Mouse (Mus musculus) forebrain, embryonic 10.5 days (tissue): ENCODE data around the gene Fam110c. TPM values are rescaled to one million over a fixed set of nuclear protein-coding genes. Genes with fewer than 3 reads are reported as not detected.
A peak's percentile ranks its signal among the peaks of the same experiment; 100 is the strongest.
"Not testable (repeated sequence)": the region's sequence is repeated elsewhere in the genome, so short reads cannot be mapped to it uniquely, and the experiment has no call there.

Source experiments
- DNase-seq: peaks from one replicate; pipeline ENCODE4 v3.0.0-alpha.2; 2017; ENCODE audit warnings: low spot score; ENCODE audit errors: extremely low spot score
- H3K27ac ChIP-seq: fragments of 300-500 bp; sonication (generic); 2 replicates; pipeline ENCODE4 v1.5.1; 2016; ENCODE audit warnings: mild to moderate bottlenecking
- H3K27me3 ChIP-seq: fragments of 300-500 bp; sonication (generic); 2 replicates; pipeline ENCODE4 v1.6.1; 2016; ENCODE audit warnings: mild to moderate bottlenecking; ENCODE audit not compliant: poor library complexity, severe bottlenecking
- H3K36me3 ChIP-seq: fragments of 300-500 bp; sonication (generic); replicated peaks from 2 replicates; pipeline ENCODE4 v1.6.1; 2016; ENCODE audit warnings: mild to moderate bottlenecking, moderate library complexity
- H3K4me1 ChIP-seq: fragments of 300-500 bp; sonication (generic); 2 replicates; pipeline ENCODE4 v1.6.1; 2016
- H3K4me3 ChIP-seq: fragments of 300-500 bp; sonication (generic); 2 replicates; pipeline ENCODE4 v1.5.1; 2016; ENCODE audit warnings: mild to moderate bottlenecking, moderate library complexity
- H3K9me3 ChIP-seq: fragments of 300-500 bp; sonication (generic); 2 replicates; pipeline ENCODE4 v1.6.1; 2016; ENCODE audit warnings: mild to moderate bottlenecking, moderate library complexity
- WGBS: fragments of 180-500 bp; shearing (Covaris S2); methylation state at CpG from one replicate; pipeline ENCODE4 v1.1.7; 2016; 5-methylcytosine and 5-hydroxymethylcytosine counted together
- polyA plus RNA-seq: library from polyadenylated mRNA; unstranded; fragments of >200 nt; fragmentation: Nextera tagmentation; extraction: Ambion mirVana; gene quantifications from 2 replicates; pipeline ENCODE4 v1.2.1, GENCODE M21; 2016

Gene Fam110c
- 0.14 and 0.45 TPM in 2 replicates for polyA plus RNA-seq

DNA sequence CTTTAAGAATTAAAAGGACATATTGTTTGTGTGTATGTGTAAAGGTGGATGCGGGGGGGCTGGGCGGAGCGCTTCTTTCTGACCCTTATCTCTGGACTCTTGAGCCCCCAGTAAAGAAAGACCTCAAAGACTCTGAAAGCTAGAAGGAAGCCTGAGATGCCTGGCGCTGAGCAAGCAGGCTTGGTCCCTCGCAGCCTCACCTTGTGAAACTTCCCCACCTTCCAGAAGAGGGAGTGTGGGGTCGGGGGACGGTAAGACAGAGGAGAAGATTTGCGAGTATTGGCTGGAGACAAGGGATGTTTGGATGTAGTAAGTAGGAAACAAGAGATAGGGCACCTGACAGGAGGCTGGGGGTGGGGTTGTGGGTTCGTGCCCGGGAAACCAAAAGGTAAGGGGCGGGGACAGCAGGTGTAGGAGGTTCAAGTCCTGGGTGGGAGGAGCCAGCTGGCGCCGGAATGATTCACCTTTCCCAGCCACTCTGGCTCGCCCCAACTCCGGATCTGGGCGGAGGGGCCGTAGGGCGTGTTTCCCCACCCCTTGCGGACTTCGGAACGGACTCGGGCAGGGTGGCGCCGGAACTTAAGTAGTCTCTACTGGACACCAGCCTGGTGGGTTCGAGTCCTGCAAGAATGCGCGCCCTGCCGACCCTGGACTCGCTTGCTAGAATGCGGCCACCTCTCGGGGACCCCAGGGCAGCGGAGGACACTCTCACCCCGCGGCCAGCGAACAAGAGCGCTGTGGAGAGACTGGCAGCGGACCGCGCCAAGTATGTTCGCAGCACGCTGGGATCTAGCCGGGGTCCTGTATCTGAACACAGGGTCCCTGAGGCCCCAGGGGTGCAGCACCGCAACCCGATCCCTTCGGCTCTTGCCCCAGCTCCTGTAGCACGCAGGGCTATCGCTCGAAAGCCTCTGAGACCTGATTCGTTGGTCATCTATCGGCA lies at the start of gene Fam110c:
Gene Fam110c, plus strand, starts transcription at position 450 of the 943 bp plus-strand sequence.
- WGBS: 1% methylated on average over 50 of the region's 50 CpGs
- Histone ChIP-seq H3K27ac (0 out of 2 replicates have a peak within 1 kb of the TSS, but pooled peaks have one; percentile 30), H3K4me3 (peak within 1 kb of the TSS; percentile 60), H3K9me3 (no peaks in the 10 kb centered on the region), H3K4me1 (peaks cover 20% of the 10 kb centered on the region), H3K27me3 (peaks cover 54% of the 10 kb centered on the region), H3K36me3 (no peaks in the 10 kb centered on the region)
- peak; percentile 45 for DNase-seq

DNA sequence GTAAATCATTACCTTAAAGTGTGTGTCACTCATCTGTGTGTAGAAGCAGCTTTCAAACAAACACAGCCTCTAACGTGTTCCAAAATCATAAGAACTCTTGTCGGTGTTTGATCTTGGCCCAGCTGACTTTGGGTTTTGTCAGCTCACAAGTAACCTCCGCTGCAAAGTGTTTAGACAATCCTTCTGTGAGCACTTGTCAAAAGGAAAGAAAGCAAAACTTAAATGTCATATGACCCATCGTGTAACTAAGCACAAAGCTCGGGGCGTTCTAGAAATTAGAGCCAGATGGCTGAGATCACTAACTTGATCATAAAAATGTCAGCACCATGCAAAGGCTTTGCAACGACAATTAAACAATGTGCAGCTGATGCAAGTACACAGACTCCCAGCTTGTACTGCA lies 47.2 kb upstream of the Fam110c start:
- DNase-seq: no peak
- Histone ChIP-seq H3K4me3 (no peak overlapping the region), H3K36me3 (no peaks in the 10 kb centered on the region), H3K4me1 (no peaks in the 10 kb centered on the region), H3K27ac (no peak overlapping the region), H3K27me3 (no peaks in the 10 kb centered on the region), H3K9me3 (no peaks in the 10 kb centered on the region)
- WGBS: 75% methylated on average over 7 of the region's 7 CpGs

DNA sequence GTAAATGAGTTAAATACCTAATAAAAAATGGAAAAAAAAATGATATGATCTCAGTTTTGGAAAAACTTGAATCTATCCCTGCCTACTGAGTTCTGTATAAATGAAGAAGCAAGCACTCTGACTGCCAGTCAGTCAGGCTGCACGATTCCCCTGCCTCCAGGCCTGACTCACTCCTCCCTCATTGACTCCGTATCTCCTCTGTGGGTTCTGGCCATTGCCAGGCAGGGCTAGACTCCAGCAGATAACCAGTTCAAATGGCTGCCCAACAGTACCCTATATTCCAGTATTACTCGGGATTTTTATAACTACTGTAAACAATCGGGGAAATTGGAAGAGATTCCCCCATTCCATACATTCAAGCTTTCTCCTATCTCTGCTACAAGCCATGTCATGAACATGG lies 21.6 kb upstream of the Fam110c start:
- H3K27me3 ChIP-seq: no peaks in the 10 kb centered on the region
- no peaks in the 10 kb centered on the region for H3K4me1 ChIP-seq
- no peaks in the 10 kb centered on the region for H3K36me3 ChIP-seq
- WGBS: 91% methylated on average over 4 of the region's 4 CpGs
- H3K9me3 ChIP-seq: no peaks in the 10 kb centered on the region
- DNase-seq: no peak
- no peak overlapping the region for H3K4me3 ChIP-seq
- no peak overlapping the region for H3K27ac ChIP-seq

DNA sequence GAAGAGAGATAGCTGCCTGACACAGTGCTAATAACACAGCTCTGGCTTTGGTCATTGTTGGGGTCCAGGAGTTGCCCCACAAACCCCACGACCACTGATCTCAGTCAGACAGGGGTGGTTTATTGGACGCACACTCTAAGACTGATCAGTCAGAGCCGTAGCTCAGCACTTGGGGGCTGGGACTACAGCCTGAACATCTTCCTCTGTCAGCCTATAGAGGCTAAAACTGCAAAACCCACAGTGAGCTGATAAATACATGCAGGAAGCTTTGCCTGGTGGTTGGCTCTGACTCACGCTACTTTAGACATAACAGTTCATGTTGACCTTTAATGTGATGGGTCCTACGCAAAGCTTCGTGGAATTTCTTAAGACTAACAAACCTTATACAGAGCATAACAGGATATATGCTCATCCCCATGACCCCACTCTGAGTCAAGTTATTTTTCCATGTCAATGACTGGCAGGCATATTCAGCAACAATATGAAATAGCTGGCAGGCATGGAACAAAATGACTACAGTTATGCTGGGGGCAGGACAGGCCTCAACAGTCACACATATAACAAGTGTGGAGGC lies 17.3 kb upstream of the Fam110c start:
- no peak for DNase-seq
- Histone ChIP-seq H3K36me3 (no peaks in the 10 kb centered on the region), H3K27me3 (no peaks in the 10 kb centered on the region), H3K4me1 (peaks cover 4% of the 10 kb centered on the region; the same call in 1 of the 2 replicates), H3K9me3 (no peaks in the 10 kb centered on the region), H3K4me3 (no peak overlapping the region), H3K27ac (no peak overlapping the region)
- 86% methylated on average over 6 of the region's 6 CpGs for WGBS

DNA sequence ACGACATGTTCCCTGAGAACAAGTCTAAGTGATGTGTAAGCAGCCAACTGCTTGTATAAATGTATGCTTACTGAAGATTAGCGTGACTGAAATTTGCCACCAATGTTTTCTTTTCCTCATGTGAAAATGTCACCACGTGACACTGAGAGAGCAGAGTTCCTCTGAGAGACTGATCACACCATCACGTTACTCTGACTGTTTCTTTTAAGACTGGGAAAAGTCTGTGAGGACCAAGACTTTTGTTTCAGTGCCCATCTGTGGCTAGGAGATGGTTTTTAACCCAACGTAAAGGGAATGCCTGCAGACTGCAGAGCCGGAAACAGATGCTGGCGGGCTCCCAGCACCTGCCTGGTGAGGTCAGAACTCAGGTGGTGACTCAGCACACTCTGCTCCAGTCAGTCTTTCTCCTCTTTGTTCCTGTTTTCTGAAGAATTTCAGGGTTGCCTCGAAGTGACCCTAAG lies 14.2 kb upstream of the Fam110c start:
- Histone ChIP-seq H3K4me3 (no peak overlapping the region), H3K4me1 (peaks cover 4% of the 10 kb centered on the region; the same call in 1 of the 2 replicates)
- whole genome bisulfite sequencing: 67% methylated on average over 8 of the region's 8 CpGs

DNA sequence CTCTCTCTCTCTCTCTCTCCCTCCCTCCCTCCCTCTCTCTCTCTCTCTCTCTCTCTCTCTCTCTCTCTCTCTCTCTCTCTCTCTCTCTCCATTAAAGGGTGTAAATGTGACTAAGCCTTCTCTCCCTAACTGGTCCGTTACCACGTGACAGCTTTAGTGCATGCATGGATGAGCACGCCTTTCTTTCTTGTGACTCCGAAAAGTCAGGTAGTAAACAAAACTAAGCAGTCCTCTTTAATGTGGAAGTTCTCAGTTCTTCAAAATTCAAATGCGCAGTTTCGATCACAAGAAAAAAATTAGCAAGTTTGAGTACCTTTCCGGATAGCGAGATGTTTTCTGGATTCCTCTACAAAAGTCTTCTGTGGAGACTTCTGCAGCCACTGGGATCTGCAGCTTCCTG lies 13.4 kb upstream of the Fam110c start:
- WGBS: 56% methylated on average over 8 of the region's 8 CpGs

More for the DNA sequence above, 14.2 kb upstream of the Fam110c start:
- H3K27me3 ChIP-seq: no peaks in the 10 kb centered on the region
- H3K27ac ChIP-seq: no peak overlapping the region
- H3K36me3 ChIP-seq: no peaks in the 10 kb centered on the region
- DNase-seq: no peak
- no peaks in the 10 kb centered on the region for H3K9me3 ChIP-seq

DNA sequence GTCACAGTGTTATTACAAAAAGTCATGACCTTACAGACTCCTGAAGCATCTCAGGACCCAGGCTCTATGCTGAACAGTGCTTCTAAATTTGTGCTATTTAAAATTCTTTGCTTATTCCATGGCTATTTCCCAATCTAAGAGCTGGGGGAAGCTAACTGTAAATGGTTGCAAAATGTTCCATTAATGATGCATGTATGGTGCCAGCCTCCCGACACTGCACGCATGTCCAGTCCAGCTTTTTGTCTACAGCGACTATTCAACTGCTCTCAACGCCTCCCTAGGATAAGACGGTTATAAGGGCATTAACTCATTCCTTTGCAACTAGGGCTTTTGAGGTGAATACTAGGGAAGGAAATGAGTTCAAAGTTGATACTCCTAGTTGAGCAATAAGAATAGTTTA lies 2.4 kb upstream of the Fam110c start:
- peaks cover 43% of the 10 kb centered on the region for H3K27me3 ChIP-seq
- no peak overlapping the region for H3K27ac ChIP-seq
- peaks cover 20% of the 10 kb centered on the region for H3K4me1 ChIP-seq
- no peak for DNase-seq
- no peaks in the 10 kb centered on the region for H3K36me3 ChIP-seq
- no peaks in the 10 kb centered on the region for H3K9me3 ChIP-seq
- WGBS: 85% methylated on average over 5 of the region's 5 CpGs
- no peak overlapping the region for H3K4me3 ChIP-seq

More for the DNA sequence above, 13.4 kb upstream of the Fam110c start:
- H3K4me3 ChIP-seq: no peak overlapping the region
- H3K4me1 ChIP-seq: peaks cover 4% of the 10 kb centered on the region; the same call in 1 of the 2 replicates
- no peaks in the 10 kb centered on the region for H3K36me3 ChIP-seq
- H3K27me3 ChIP-seq: no peaks in the 10 kb centered on the region
- no peaks in the 10 kb centered on the region for H3K9me3 ChIP-seq
- no peak for DNase-seq
- H3K27ac ChIP-seq: no peak overlapping the region

DNA sequence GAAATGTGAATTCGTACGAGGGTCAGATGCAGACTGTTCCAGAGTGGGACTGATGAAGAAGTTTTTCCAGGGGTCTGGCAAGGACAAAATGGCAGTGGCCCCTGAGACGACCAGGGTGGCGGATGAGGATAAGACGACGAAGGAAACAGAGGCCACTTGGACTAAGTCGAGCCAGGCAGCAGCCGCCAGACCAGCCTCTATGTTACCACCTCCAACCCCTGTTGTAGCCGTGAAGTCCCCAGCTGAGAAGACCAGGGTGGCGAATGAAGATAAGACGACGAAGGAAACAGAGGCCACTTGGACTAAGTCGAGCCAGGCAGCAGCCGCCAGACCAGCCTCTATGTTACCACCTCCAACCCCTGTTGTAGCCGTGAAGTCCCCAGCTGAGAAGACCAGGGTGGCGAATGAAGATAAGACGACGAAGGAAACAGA lies 710 bp downstream of the Fam110c start:
- Histone ChIP-seq H3K27me3 (peaks cover 54% of the 10 kb centered on the region), H3K4me1 (peaks cover 20% of the 10 kb centered on the region), H3K4me3 (peak overlapping the region; percentile 60), H3K27ac (0 out of 2 replicates have a peak overlapping the region, but pooled peaks have one; percentile 30)
- H3K9me3 ChIP-seq, H3K36me3 ChIP-seq, DNase-seq: not testable (repeated sequence)
- WGBS: 1% methylated on average over 18 of the region's 18 CpGs

DNA sequence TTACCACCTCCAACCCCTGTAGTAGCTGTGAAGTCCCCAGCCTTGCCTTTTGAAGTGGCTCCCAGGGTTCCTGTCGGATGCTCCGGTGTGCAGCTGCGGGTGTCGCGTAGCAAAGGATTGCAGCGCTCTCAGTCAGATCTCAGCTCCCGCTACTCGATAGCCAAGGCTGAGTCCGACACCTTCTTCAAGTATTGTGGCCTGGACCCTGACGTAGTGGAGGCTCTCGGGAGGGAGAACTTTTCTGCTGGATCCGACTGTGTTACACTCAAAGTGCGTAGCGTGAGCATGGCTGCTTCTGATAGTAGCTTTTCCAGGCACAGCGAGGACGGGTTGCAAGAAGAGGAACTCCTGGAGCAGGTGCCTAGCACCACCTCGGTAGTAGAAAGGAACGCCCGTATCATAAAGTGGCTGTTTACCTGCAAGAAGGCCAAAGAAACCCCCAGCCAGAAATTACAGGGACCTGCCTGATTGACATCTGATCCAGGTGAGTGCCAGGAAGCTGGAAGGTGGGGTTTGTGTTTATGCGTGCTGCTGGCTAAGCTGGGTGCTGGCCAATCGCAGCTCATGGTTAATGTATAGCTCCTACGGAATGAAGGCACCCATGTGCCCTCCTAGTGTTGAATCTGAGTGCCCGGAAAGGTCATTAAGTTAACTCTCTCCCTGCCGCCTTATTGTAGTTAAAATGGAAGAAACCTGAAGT lies 1.3 kb downstream of the Fam110c start:
- no peaks in the 10 kb centered on the region for H3K9me3 ChIP-seq
- H3K27me3 ChIP-seq: peaks cover 54% of the 10 kb centered on the region
- peak overlapping the region; percentile 49 for H3K4me3 ChIP-seq
- WGBS: 3% methylated on average over 24 of the region's 24 CpGs
- no peak overlapping the region for H3K27ac ChIP-seq
- no peaks in the 10 kb centered on the region for H3K36me3 ChIP-seq
- peak; percentile 55 for DNase-seq
- H3K4me1 ChIP-seq: peaks cover 20% of the 10 kb centered on the region

DNA sequence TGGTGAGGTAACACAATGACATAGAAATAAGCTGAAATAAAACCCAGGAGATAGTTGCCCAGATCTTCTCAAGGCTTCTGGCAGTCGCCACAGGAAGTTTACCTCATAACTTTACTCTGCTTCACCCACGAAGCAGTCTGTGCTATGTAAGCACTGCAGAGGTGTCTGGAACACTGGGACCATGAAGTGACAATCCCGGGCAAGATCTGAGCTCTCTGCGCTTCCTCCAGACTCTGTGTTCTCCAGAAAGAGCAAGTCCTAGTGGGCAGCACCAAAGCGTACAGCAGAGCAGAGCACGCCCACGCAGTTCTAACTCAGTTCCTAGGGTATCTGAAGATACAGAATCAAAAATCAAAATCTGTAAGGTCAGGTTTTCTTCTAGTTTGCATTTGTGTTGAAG lies 3.4 kb downstream of the Fam110c start:
- Histone ChIP-seq H3K27me3 (peaks cover 50% of the 10 kb centered on the region), H3K4me3 (no peak overlapping the region), H3K9me3 (no peaks in the 10 kb centered on the region), H3K27ac (no peak overlapping the region), H3K4me1 (peaks cover 20% of the 10 kb centered on the region), H3K36me3 (no peaks in the 10 kb centered on the region)
- WGBS: 78% methylated on average over 7 of the region's 7 CpGs
- DNase-seq: no peak

DNA sequence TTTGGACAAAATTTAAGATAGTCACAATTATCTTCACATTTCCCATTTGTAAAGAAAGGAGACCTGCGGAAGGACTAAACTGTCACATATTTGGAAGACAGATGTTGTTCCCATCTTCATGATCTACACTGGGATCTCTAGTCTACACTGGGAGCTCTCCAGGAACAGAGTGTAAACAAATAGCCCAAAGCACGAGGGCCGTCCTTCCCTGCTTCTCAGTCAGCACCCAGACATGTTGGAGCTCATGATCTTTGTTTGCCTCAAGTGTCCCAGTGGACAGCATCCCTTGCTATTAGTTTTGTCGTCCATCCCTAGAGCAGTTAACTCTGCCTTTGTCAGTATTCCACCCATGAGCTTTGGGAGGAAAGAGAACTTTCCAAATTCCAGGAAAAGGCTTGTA lies 4.4 kb downstream of the Fam110c start:
- WGBS: 72% methylated on average over 4 of the region's 4 CpGs
- Histone ChIP-seq H3K27me3 (peaks cover 40% of the 10 kb centered on the region), H3K27ac (no peak overlapping the region), H3K4me3 (no peak overlapping the region), H3K9me3 (no peaks in the 10 kb centered on the region), H3K36me3 (no peaks in the 10 kb centered on the region), H3K4me1 (peaks cover 20% of the 10 kb centered on the region)
- DNase-seq: no peak

DNA sequence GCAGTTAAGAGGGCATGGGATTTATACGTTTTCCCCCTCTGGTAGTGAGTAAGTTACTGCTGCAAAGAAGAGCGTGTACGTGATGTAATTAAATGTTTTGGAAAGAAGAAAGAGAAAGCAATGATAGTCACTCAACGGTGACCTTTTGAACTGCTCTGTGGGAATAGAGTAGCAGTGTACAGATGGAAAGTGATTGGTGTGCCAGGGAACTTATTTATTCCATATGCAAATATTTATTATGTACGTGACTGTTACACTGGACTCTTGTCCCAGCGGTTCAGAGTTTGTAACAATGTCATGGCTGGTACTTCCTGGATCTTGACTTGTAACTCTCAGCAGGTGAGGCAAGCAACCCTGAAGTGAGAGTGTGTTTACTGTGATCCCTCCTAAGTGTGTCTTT lies 6.7 kb downstream of the Fam110c start:
- peaks cover 2% of the 10 kb centered on the region for H3K4me1 ChIP-seq
- no peak overlapping the region for H3K4me3 ChIP-seq
- H3K27me3 ChIP-seq: peaks cover 19% of the 10 kb centered on the region
- H3K27ac ChIP-seq: no peak overlapping the region
- H3K36me3 ChIP-seq: no peaks in the 10 kb centered on the region
- H3K9me3 ChIP-seq: no peaks in the 10 kb centered on the region
- DNase-seq: no peak
- WGBS: 84% methylated on average over 6 of the region's 6 CpGs
